Comparison of ENCODE assay signal across 26 mouse cellular contexts in genomic region chr1:18268845-18269244, GRCm38 (mm10). TPM values are rescaled to one million over a fixed set of nuclear protein-coding genes. Genes with fewer than 3 reads are reported as not detected.
"Had no signal": no experiment of that assay in that cellular context is flagged by ENCODE, and none has a peak within 500 bp of the region (broad histone marks: within the 10 kb centered on the region; RNA-seq: fewer than 3 reads in every experiment).

No protein-coding gene starts in this region.

- H3K4me2 ChIP-seq: lung, embryonic 14.5 days; midbrain, embryonic 12.5 days; neural tube, embryonic 13.5 days; neural tube, embryonic 15.5 days had no signal

- H3K4me1 ChIP-seq: midbrain, embryonic 10.5 days; midbrain, embryonic 12.5 days; neural tube, embryonic 13.5 days; neural tube, embryonic 15.5 days had no signal

- DNase-seq: lung, embryonic 14.5 days; lung, postnatal 10 days; lung, postnatal 4 days; midbrain, embryonic 14.5 days; retina, postnatal 1 day; right cerebral cortex, adult 18-20 months; right cerebral cortex, postnatal 25 days; right cerebral cortex, postnatal 4 days; spleen, adult 18-20 months; thymus, adult 18-20 months; thymus, postnatal 14 days; thymus, postnatal 36 days had no signal

- H3K9ac ChIP-seq: lung, embryonic 14.5 days; midbrain, embryonic 12.5 days; neural tube, embryonic 13.5 days; neural tube, embryonic 15.5 days had no signal

- H3K4me3 ChIP-seq: midbrain, embryonic 10.5 days; midbrain, embryonic 12.5 days; myocyte; neural tube, embryonic 13.5 days; neural tube, embryonic 15.5 days had no signal

- H3K27ac ChIP-seq: midbrain, embryonic 10.5 days; midbrain, embryonic 12.5 days; neural tube, embryonic 13.5 days; neural tube, embryonic 15.5 days had no signal

- H3K36me3 ChIP-seq: midbrain, embryonic 10.5 days; midbrain, embryonic 12.5 days; neural tube, embryonic 13.5 days; neural tube, embryonic 15.5 days had no signal

- ATAC-seq: midbrain, embryonic 16.5 days had no signal

- H3K27me3 ChIP-seq: midbrain, embryonic 12.5 days; neural tube, embryonic 13.5 days; neural tube, embryonic 15.5 days had no signal

- H3K9me3 ChIP-seq: midbrain, embryonic 10.5 days; midbrain, embryonic 12.5 days; neural tube, embryonic 13.5 days; neural tube, embryonic 15.5 days had no signal

RNA-seq across cellular contexts. Expression of gene Defb41, which starts 3.9 kb away (rescaled TPM):
- total RNA-seq: megakaryocyte, adult 5-6 weeks; megakaryocyte-erythroid progenitor cell, adult 5-6 weeks had no signal
- polyA plus RNA-seq: lung, embryonic 14.5 days; lung, embryonic 16.5 days; midbrain, embryonic 10.5 days; midbrain, embryonic 12.5 days; midbrain, embryonic 14.5 days; midbrain, embryonic 16.5 days; neural tube, embryonic 11.5 days; neural tube, embryonic 13.5 days; neural tube, embryonic 15.5 days; small intestine, adult 2 months; stomach, embryonic 14.5 days; stomach, embryonic 16.5 days; thymus, postnatal 0 days had no signal

RNA-seq across cellular contexts. Expression of gene Defb18, which starts 31.6 kb away (rescaled TPM):
- total RNA-seq: megakaryocyte, adult 5-6 weeks; megakaryocyte-erythroid progenitor cell, adult 5-6 weeks had no signal
- polyA plus RNA-seq: lung, embryonic 14.5 days; lung, embryonic 16.5 days; midbrain, embryonic 10.5 days; midbrain, embryonic 12.5 days; midbrain, embryonic 14.5 days; midbrain, embryonic 16.5 days; myocyte; neural tube, embryonic 11.5 days; neural tube, embryonic 13.5 days; neural tube, embryonic 15.5 days; small intestine, adult 2 months; stomach, embryonic 14.5 days; stomach, embryonic 16.5 days; thymus, postnatal 0 days had no signal
